Mouse (Mus musculus): ENCODE data around the gene Edem2. TPM values are rescaled to one million over a fixed set of nuclear protein-coding genes. Genes with fewer than 3 reads are reported as not detected.
"Not testable (repeated sequence)": the region's sequence is repeated elsewhere in the genome, so short reads cannot be mapped to it uniquely, and the experiment has no call there.

Edem2 gene
- total RNA-seq, 2 experiments from 2014 or later: 6.9 to 7.0 TPM

GRCm38 (mm10) chr2:155736936-155737335 lies 7.7 kb upstream of the Edem2 start:
- no peak for DNase-seq
- intact Hi-C loops (cut with DNase I): no loop called here

- intact Hi-C loops (cut with DNase I); DNase-seq: not testable (repeated sequence)
Observed at GRCm38 (mm10) chr2:155735766-155736165, 6.5 kb upstream of the Edem2 start, which contains the start of gene Gm17581. Gm17581 (minus strand) TSS chr2:155735866.

- DNase-seq: no peak
- intact Hi-C loops (cut with DNase I): no loop called here
Observed at GRCm38 (mm10) chr2:155735080-155735479, 5.8 kb upstream of the Edem2 start.

- intact Hi-C loops (cut with DNase I): no loop called here
- DNase-seq: no peak
Observed at GRCm38 (mm10) chr2:155728742-155729141, 533 bp downstream of the Edem2 start.

- intact Hi-C loops (cut with DNase I): no loop called here
- no peak for DNase-seq
Observed at GRCm38 (mm10) chr2:155727764-155728395, 1.4 kb downstream of the Edem2 start.

GRCm38 (mm10) chr2:155726302-155726701 lies 3.0 kb downstream of the Edem2 start:
- intact Hi-C loops (cut with DNase I): no loop called here
- DNase-seq: no peak

GRCm38 (mm10) chr2:155724526-155724925 lies 4.7 kb downstream of the Edem2 start:
- intact Hi-C loops (cut with DNase I): no loop called here
- DNase-seq: no peak

GRCm38 (mm10) chr2:155724036-155724435 lies 5.2 kb downstream of the Edem2 start:
- DNase-seq: no peak
- intact Hi-C loops (cut with DNase I): no loop called here

GRCm38 (mm10) chr2:155720585-155720984 lies 8.7 kb downstream of the Edem2 start:
- intact Hi-C loops (cut with DNase I): no loop called here

GRCm38 (mm10) chr2:155717082-155717990 lies 11.9 kb downstream of the Edem2 start:
- intact Hi-C loops (cut with DNase I): no loop called here
- DNase-seq: peak; percentile 28 to 31

More at GRCm38 (mm10) chr2:155720585-155720984, 8.7 kb downstream of the Edem2 start:
- DNase-seq: no peak

GRCm38 (mm10) chr2:155710557-155710956 lies 18.7 kb downstream of the Edem2 start:
- intact Hi-C loops (cut with DNase I): no loop called here
- no peak for DNase-seq

- intact Hi-C loops (cut with DNase I): no loop called here
- DNase-seq: peak; percentile 40 to 46
Observed at GRCm38 (mm10) chr2:155707251-155707650, 22.0 kb downstream of the Edem2 start.

GRCm38 (mm10) chr2:155703630-155704029 lies 25.6 kb downstream of the Edem2 start:
- intact Hi-C loops (cut with DNase I): no loop called here

GRCm38 (mm10) chr2:155701399-155701919 lies 27.8 kb downstream of the Edem2 start:
- DNase-seq: no peak
- intact Hi-C loops (cut with DNase I): no loop called here

More at GRCm38 (mm10) chr2:155703630-155704029, 25.6 kb downstream of the Edem2 start:
- no peak for DNase-seq

GRCm38 (mm10) chr2:155698443-155698842 lies 30.8 kb downstream of the Edem2 start:
- intact Hi-C loops (cut with DNase I): loop anchor here (10.0 kb wide), 1 partner anchor 256 kb away; the partner anchor contains the start of gene Cep250
- DNase-seq: not testable (repeated sequence)

- intact Hi-C loops (cut with DNase I): loop anchor here (1.0 to 10.0 kb wide), 2 partner anchors 68 to 258 kb away; partner anchors contain the start of gene Cep250
- DNase-seq: no peak
Observed at GRCm38 (mm10) chr2:155696851-155697250, 32.4 kb downstream of the Edem2 start.

- intact Hi-C loops (cut with DNase I): loop anchor here (1.0 to 10.0 kb wide), 2 partner anchors 69 to 259 kb away; partner anchors contain the start of gene Cep250
- DNase-seq: peak; percentile 90 to 93
Observed at GRCm38 (mm10) chr2:155696091-155696558, 33.1 kb downstream of the Edem2 start.

GRCm38 (mm10) chr2:155695316-155695715 lies 34.0 kb downstream of the Edem2 start:
- intact Hi-C loops (cut with DNase I): loop anchor here (10.0 kb wide), 1 partner anchor 259 kb away; the partner anchor contains the start of gene Cep250
- DNase-seq: no peak

- no peak for DNase-seq
- intact Hi-C loops (cut with DNase I): loop anchor here (5.0 to 10.0 kb wide), 2 partner anchors 123 to 260 kb away; partner anchors contain the start of genes BC029722 and Cep250
Observed at GRCm38 (mm10) chr2:155694564-155694963, 34.7 kb downstream of the Edem2 start.

- DNase-seq: no peak
- intact Hi-C loops (cut with DNase I): loop anchor here (2.0 to 10.0 kb wide), 3 partner anchors 38 to 262 kb away; partner anchors contain the start of genes BC029722 and Cep250
Observed at GRCm38 (mm10) chr2:155693136-155693535, 36.1 kb downstream of the Edem2 start.
